In the genomic region with DNA sequence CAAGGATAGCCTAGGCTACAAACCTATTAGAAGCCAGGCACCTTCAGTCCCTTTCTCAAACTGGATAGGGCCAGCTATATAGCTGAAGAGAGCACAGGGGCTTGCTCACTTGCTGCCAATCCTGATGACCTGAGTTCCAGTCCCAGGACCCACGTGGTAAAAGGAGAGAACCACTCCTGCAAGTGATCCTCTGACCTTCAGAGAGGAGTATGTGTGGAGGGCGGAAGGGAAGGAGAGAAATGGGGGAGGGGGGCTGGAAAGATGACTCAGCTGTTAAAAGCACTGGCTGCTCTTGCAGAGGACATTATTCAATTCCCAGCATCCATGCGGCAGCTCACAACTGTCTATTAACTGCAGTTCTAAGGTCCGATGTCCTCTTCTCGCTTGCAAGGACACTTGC, we compare ENCODE assay signal across 14 mouse cellular contexts. TPM values are rescaled to one million over a fixed set of nuclear protein-coding genes. Genes with fewer than 3 reads are reported as not detected.
DNase-seq lines count a peak whose midpoint lies in the region; ATAC-seq and TF ChIP-seq lines count a peak whose summit lies in the region.
"Had no signal": no experiment of that assay in that cellular context is flagged by ENCODE, and none has a peak within 500 bp of the region (broad histone marks: within the 10 kb centered on the region; RNA-seq: fewer than 3 reads in every experiment).

No protein-coding gene starts in this region.

- TF ChIP-seq CTCF in heart, postnatal 0 days (IDR thresholded peaks at IDR 0.05; ENCODE audit: low read depth), result no peak
- TF ChIP-seq CTCF in ES-Bruce4 (IDR thresholded peaks at IDR 0.05; ENCODE audit: low read depth, low read length), result no peak

- H3K36me3 ChIP-seq in heart, postnatal 0 days (replicated peaks; ENCODE audit: control insufficient read depth, insufficient read depth, low read length), result no peaks in the 10 kb centered on the region
- no peaks in the 10 kb centered on the region for H3K36me3 ChIP-seq in ES-Bruce4 (ENCODE audit: control insufficient read depth, insufficient read depth, low read length, poor library complexity, severe bottlenecking)
- no peaks in the 10 kb centered on the region for H3K36me3 ChIP-seq in limb, embryonic 14.5 days (ENCODE audit: control insufficient read depth, insufficient read depth, low read length)
- H3K36me3 ChIP-seq: G1E had no signal

- H3K4me3 ChIP-seq in heart, postnatal 0 days (ENCODE audit: low read depth, low read length), result no peak overlapping the region
- H3K4me3 ChIP-seq in ES-Bruce4 (ENCODE audit: low read depth, low read length), result no peak overlapping the region
- no peak overlapping the region for H3K4me3 ChIP-seq in limb, embryonic 14.5 days (replicated peaks; ENCODE audit: low read length)

- H3K4me1 ChIP-seq in heart, postnatal 0 days (ENCODE audit: control insufficient read depth, insufficient read depth), result peaks cover 25% of the 10 kb centered on the region; the same call in 1 of the 2 replicates
- H3K4me1 ChIP-seq in ES-Bruce4 (ENCODE audit: control insufficient read depth, insufficient read depth, low read length), result peaks cover 12% of the 10 kb centered on the region
- H3K4me1 ChIP-seq in limb, embryonic 14.5 days (ENCODE audit: control insufficient read depth, insufficient read depth, low read length), result peaks cover 20% of the 10 kb centered on the region

- no peak for ATAC-seq in heart, postnatal 0 days (ENCODE audit: insufficient read depth, low read depth)
- ATAC-seq in limb, embryonic 14.5 days (ENCODE audit: low FRiP score, low read depth), result no peak
- ATAC-seq: forebrain, postnatal 0 days had no signal

- no peak for DNase-seq in heart, postnatal 0 days (ENCODE audit: low spot score)
- DNase-seq in heart, adult 18-20 months, result no peak
- DNase-seq in ZHBTc4 (ENCODE audit: low read depth, low spot score), result peak; percentile 94
- DNase-seq in limb, embryonic 14.5 days (ENCODE audit: low spot score), result no peak
- no peak for DNase-seq in left cerebral cortex, postnatal 36 days (ENCODE audit: low spot score in 2 of 2)
- no peak for DNase-seq in cerebellum, postnatal 4 days (ENCODE audit: low spot score in 2 of 2)
- DNase-seq: cerebellum, postnatal 14 days; forebrain, postnatal 0 days; kidney, adult 11 months; left cerebral cortex, postnatal 4 days; lung, postnatal 14 days; right cerebral cortex, postnatal 25 days had no signal

- no peaks in the 10 kb centered on the region for H3K9me3 ChIP-seq in heart, postnatal 0 days (replicated peaks; ENCODE audit: control insufficient read depth, low read length)
- H3K9me3 ChIP-seq in ES-Bruce4 (replicated peaks; ENCODE audit: control insufficient read depth, insufficient read depth, low read length, poor library complexity, severe bottlenecking), result no peaks in the 10 kb centered on the region
- no peaks in the 10 kb centered on the region for H3K9me3 ChIP-seq in limb, embryonic 14.5 days (ENCODE audit: control insufficient read depth, low read length)
- H3K9me3 ChIP-seq: G1E had no signal

- H3K4me2 ChIP-seq in heart, postnatal 0 days (ENCODE audit: low read depth, low read length), result no peak overlapping the region
- H3K4me2 ChIP-seq in limb, embryonic 14.5 days (replicated peaks; ENCODE audit: low read depth, low read length, severe bottlenecking), result no peak overlapping the region

- intact Hi-C loops in left cerebral cortex, postnatal 36 days (cut with DNase I), result no loop called here

- 51% methylated on average over 5 of the region's 5 CpGs for WGBS in heart, postnatal 0 days
- WGBS in limb, embryonic 14.5 days, result 59% methylated on average over 5 of the region's 5 CpGs

- no peak for TF ChIP-seq POLR2A in ES-Bruce4 (IDR thresholded peaks at IDR 0.05; ENCODE audit: insufficient read depth, low read length)
- no peak for TF ChIP-seq POLR2A in limb, embryonic 14.5 days (IDR thresholded peaks at IDR 0.05; ENCODE audit: borderline replicate concordance, extremely low read depth, insufficient read depth, insufficient read length)

- no peak for TF ChIP-seq EP300 in heart, postnatal 0 days (IDR thresholded peaks at IDR 0.05; ENCODE audit: low read depth)
- TF ChIP-seq EP300 in ES-Bruce4 (IDR thresholded peaks at IDR 0.05; ENCODE audit: insufficient read depth, low read depth, low read length), result peak; percentile 98

- no peak overlapping the region for H3K9ac ChIP-seq in heart, postnatal 0 days (replicated peaks; ENCODE audit: low read depth, low read length)
- H3K9ac ChIP-seq in ES-Bruce4 (ENCODE audit: low read depth, poor library complexity, severe bottlenecking), result peak overlapping the region; percentile 12; the same call in 1 of the 2 replicates
- no peak overlapping the region for H3K9ac ChIP-seq in limb, embryonic 14.5 days (ENCODE audit: low read depth, low read length, severe bottlenecking)
- H3K9ac ChIP-seq: forebrain, postnatal 0 days had no signal

- peak overlapping the region; percentile 41; the same call in 1 of the 2 replicates for H3K27ac ChIP-seq in heart, postnatal 0 days (ENCODE audit: low read depth)
- H3K27ac ChIP-seq in ES-Bruce4 (ENCODE audit: insufficient read depth, low read length), result peak overlapping the region; percentile 97
- 0 out of 2 replicates have a peak overlapping the region, but pooled peaks have one; percentile 14 for H3K27ac ChIP-seq in limb, embryonic 14.5 days (replicated peaks; ENCODE audit: low read depth, low read length)

- H3K27me3 ChIP-seq in heart, postnatal 0 days (ENCODE audit: control insufficient read depth, insufficient read depth, low read length), result no peaks in the 10 kb centered on the region
- no peaks in the 10 kb centered on the region for H3K27me3 ChIP-seq in ES-Bruce4 (ENCODE audit: control insufficient read depth, insufficient read depth, low read length, poor library complexity, severe bottlenecking)
- H3K27me3 ChIP-seq in limb, embryonic 14.5 days (ENCODE audit: control insufficient read depth, insufficient read depth, low read length), result no peaks in the 10 kb centered on the region

RNA-seq across cellular contexts. Expression of a gene that starts 2.6 kb away (rescaled TPM):
- total RNA-seq in heart, postnatal 0 days (2014; rRNA removed; ENCODE audit: low replicate concordance), result 6.9 and 7.4 TPM in 2 replicates
- polyA plus RNA-seq in heart, postnatal 0 days (2015; fragmentation: Nextera tagmentation; extraction: Ambion mirVana), result 8.5 and 8.6 TPM in 2 replicates
- 1 to 10 TPM; 1.4 to 2.0 TPM for total RNA-seq in heart, adult 18-20 months (2021)
- 14.1 and 19.9 TPM in 2 replicates for polyA plus RNA-seq in ES-Bruce4 (2011; ENCODE audit: insufficient read depth, insufficient read length, low read depth, missing spikeins)
- polyA plus RNA-seq in limb, embryonic 14.5 days (2012; rRNA removed), result 28.3 and 37.6 TPM in 2 replicates
- polyA plus RNA-seq in limb, embryonic 14.5 days (2014; fragmentation: Nextera tagmentation; extraction: Ambion mirVana), result 59.9 and 67.9 TPM in 2 replicates
- 1 to 10 TPM; 3.0 to 3.6 TPM for total RNA-seq in left cerebral cortex, postnatal 36 days (2021)

RNA-seq across cellular contexts. Expression of a gene that starts 19.5 kb away (rescaled TPM):
- 27.4 and 56.9 TPM in 2 replicates for total RNA-seq in heart, postnatal 0 days (2014; rRNA removed; ENCODE audit: low replicate concordance)
- 15.4 and 16.1 TPM in 2 replicates for polyA plus RNA-seq in heart, postnatal 0 days (2015; fragmentation: Nextera tagmentation; extraction: Ambion mirVana)
- 10 to 100 TPM; 10.3 to 12.6 TPM for total RNA-seq in heart, adult 18-20 months (2021)
- polyA plus RNA-seq in ES-Bruce4 (2011; ENCODE audit: insufficient read depth, insufficient read length, low read depth, missing spikeins), result 115 and 120 TPM in 2 replicates
- 115 and 118 TPM in 2 replicates for polyA plus RNA-seq in limb, embryonic 14.5 days (2012; rRNA removed)
- 60.9 and 62.0 TPM in 2 replicates for polyA plus RNA-seq in limb, embryonic 14.5 days (2014; fragmentation: Nextera tagmentation; extraction: Ambion mirVana)
- total RNA-seq in left cerebral cortex, postnatal 36 days (2021), result 10 to 100 TPM; 40.1 to 43.0 TPM

RNA-seq across cellular contexts. Expression of a gene that starts 23.4 kb away (rescaled TPM):
- 239 and 285 TPM in 2 replicates for total RNA-seq in heart, postnatal 0 days (2014; rRNA removed; ENCODE audit: low replicate concordance)
- 193 and 195 TPM in 2 replicates for polyA plus RNA-seq in heart, postnatal 0 days (2015; fragmentation: Nextera tagmentation; extraction: Ambion mirVana)
- total RNA-seq in heart, adult 18-20 months (2021), result 100 to 1,000 TPM; 130 to 138 TPM
- 45.1 and 50.9 TPM in 2 replicates for polyA plus RNA-seq in ES-Bruce4 (2011; ENCODE audit: insufficient read depth, insufficient read length, low read depth, missing spikeins)
- polyA plus RNA-seq in limb, embryonic 14.5 days (2012; rRNA removed), result 89.0 and 114 TPM in 2 replicates
- 115 and 118 TPM in 2 replicates for polyA plus RNA-seq in limb, embryonic 14.5 days (2014; fragmentation: Nextera tagmentation; extraction: Ambion mirVana)
- total RNA-seq in left cerebral cortex, postnatal 36 days (2021), result 10 to 100 TPM; 59.6 to 62.5 TPM

RNA-seq across cellular contexts. Expression of a gene that starts 36.6 kb away (rescaled TPM):
- 16.2 and 19.1 TPM in 2 replicates for total RNA-seq in heart, postnatal 0 days (2014; rRNA removed; ENCODE audit: low replicate concordance)
- polyA plus RNA-seq in heart, postnatal 0 days (2015; fragmentation: Nextera tagmentation; extraction: Ambion mirVana), result 9.0 and 10.6 TPM in 2 replicates
- 1 to 10 TPM; 8.7 to 9.1 TPM for total RNA-seq in heart, adult 18-20 months (2021)
- polyA plus RNA-seq in ES-Bruce4 (2011; ENCODE audit: insufficient read depth, insufficient read length, low read depth, missing spikeins), result 24.9 and 25.7 TPM in 2 replicates
- 15.5 and 16.6 TPM in 2 replicates for polyA plus RNA-seq in limb, embryonic 14.5 days (2012; rRNA removed)
- polyA plus RNA-seq in limb, embryonic 14.5 days (2014; fragmentation: Nextera tagmentation; extraction: Ambion mirVana), result 18.3 and 21.2 TPM in 2 replicates
- total RNA-seq in left cerebral cortex, postnatal 36 days (2021), result 1 to 10 TPM; 2.4 to 3.2 TPM

RNA-seq across cellular contexts. Expression of a gene that starts 50.0 kb away (rescaled TPM):
- 2.4 TPM in 1 of 2 replicates, not detected in the other for total RNA-seq in heart, postnatal 0 days (2014; rRNA removed; ENCODE audit: low replicate concordance)
- polyA plus RNA-seq in heart, postnatal 0 days (2015; fragmentation: Nextera tagmentation; extraction: Ambion mirVana), result 1.3 and 1.6 TPM in 2 replicates
- 1 to 10 TPM; 1.2 to 1.3 TPM for total RNA-seq in heart, adult 18-20 months (2021)
- 1.3 TPM in 1 of 2 replicates, not detected in the other for polyA plus RNA-seq in ES-Bruce4 (2011; ENCODE audit: insufficient read depth, insufficient read length, low read depth, missing spikeins)
- polyA plus RNA-seq in limb, embryonic 14.5 days (2012; rRNA removed), result 0.26 and 0.47 TPM in 2 replicates
- 0.99 and 1.3 TPM in 2 replicates for polyA plus RNA-seq in limb, embryonic 14.5 days (2014; fragmentation: Nextera tagmentation; extraction: Ambion mirVana)
- total RNA-seq in left cerebral cortex, postnatal 36 days (2021), result 1 to 10 TPM; 1.2 to 1.3 TPM
- total RNA-seq: forebrain, postnatal 0 days; left cerebral cortex, postnatal 4 days had no signal
- polyA plus RNA-seq: forebrain, postnatal 0 days had no signal

Comparison
In these comparisons a context has a peak if more than half of its experiments do, and no peak if none do; other contexts are left out.
1. H3K27ac ChIP-seq: peak in every context shown above with its lines; median percentile 97 in ES-Bruce4; 41 in heart, postnatal 0 days; 14 in limb, embryonic 14.5 days.